Mouse (Mus musculus): ENCODE results near the gene Serpinb9. TPM values are rescaled to one million over a fixed set of nuclear protein-coding genes. Genes with fewer than 3 reads are reported as not detected.
"Not testable (repeated sequence)": the region's sequence is repeated elsewhere in the genome, so short reads cannot be mapped to it uniquely, and the experiment has no call there.

Serpinb9 gene
- polyA plus RNA-seq, 1 experiment from 2014 or later = 7.9 TPM

DNA sequence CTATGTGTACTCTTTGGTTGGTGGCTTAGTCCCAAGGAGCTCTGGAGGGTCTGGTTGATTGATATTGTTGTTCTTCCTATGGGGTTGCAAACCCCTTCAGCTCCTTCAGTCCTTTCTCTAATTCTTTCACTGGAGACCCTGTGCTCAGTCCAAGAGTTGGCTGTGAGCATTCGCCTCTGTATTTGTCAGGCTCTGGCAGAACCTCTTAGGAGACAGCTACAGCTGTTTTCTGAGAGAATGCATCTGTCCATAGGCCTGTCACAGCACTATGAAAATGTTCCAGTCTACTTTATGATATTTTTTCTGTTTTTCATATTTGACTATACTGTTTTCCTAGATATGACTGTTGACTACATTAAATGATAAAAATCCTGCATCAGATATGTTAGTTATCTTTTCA lies 9.3 kb downstream of the Serpinb9 start:
- no peaks in the 10 kb centered on the region for H3K9me3 ChIP-seq (ENCODE audit: control insufficient read depth, low read length)
- no peaks in the 10 kb centered on the region for H3K4me1 ChIP-seq (ENCODE audit: control insufficient read depth, insufficient read depth, low read length)
- H3K9ac ChIP-seq (ENCODE audit: low read depth, low read length) = no peak overlapping the region
- H3K27me3 ChIP-seq (ENCODE audit: control insufficient read depth, insufficient read depth, low read length) = no peaks in the 10 kb centered on the region
- no peaks in the 10 kb centered on the region for H3K36me3 ChIP-seq (ENCODE audit: control insufficient read depth, insufficient read depth, low read length)
- H3K27ac ChIP-seq (ENCODE audit: low read depth, low read length) = no peak overlapping the region
- H3K4me3 ChIP-seq (ENCODE audit: low read length) = no peak overlapping the region
- 65% methylated on average over 1 of the region's 1 CpGs for WGBS
- no peak overlapping the region for H3K4me2 ChIP-seq (replicated peaks; ENCODE audit: low read depth, low read length)
- no peak for ATAC-seq (ENCODE audit: low FRiP score, low TSS enrichment)

DNA sequence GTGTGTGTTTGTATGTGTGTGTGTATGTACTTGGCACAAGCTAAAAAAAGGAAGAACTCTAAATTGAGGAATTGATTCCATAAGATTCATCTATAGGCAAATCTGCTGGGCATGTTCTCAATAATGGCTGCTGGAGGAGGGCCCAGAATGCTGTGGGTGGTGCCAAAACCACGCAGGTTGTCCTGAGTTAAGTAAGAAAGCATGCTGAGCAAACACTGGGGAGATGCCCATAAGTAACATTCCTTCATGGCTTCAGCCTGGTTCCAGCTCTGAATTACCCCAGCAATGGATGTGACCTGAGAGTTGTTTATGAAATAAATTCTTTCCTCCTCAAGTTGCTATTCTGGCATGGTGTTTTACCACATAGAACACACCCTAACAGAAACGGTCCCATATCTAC lies 10.2 kb downstream of the Serpinb9 start:
- Histone ChIP-seq H3K27me3 (ENCODE audit: control insufficient read depth, insufficient read depth, low read length) (no peaks in the 10 kb centered on the region), H3K4me2 (replicated peaks; ENCODE audit: low read depth, low read length) (no peak overlapping the region), H3K9ac (ENCODE audit: low read depth, low read length) (no peak overlapping the region), H3K9me3 (ENCODE audit: control insufficient read depth, low read length) (no peaks in the 10 kb centered on the region), H3K36me3 (ENCODE audit: control insufficient read depth, insufficient read depth, low read length) (no peaks in the 10 kb centered on the region), H3K27ac (ENCODE audit: low read depth, low read length) (no peak overlapping the region), H3K4me1 (ENCODE audit: control insufficient read depth, insufficient read depth, low read length) (no peaks in the 10 kb centered on the region), H3K4me3 (ENCODE audit: low read length) (no peak overlapping the region)
- ATAC-seq (ENCODE audit: low FRiP score, low TSS enrichment) = no peak
- WGBS = 79% methylated on average over 2 of the region's 2 CpGs

- no peaks in the 10 kb centered on the region for H3K27me3 ChIP-seq (ENCODE audit: control insufficient read depth, insufficient read depth, low read length)
- H3K4me1 ChIP-seq (ENCODE audit: control insufficient read depth, insufficient read depth, low read length) = no peaks in the 10 kb centered on the region
- WGBS = 82% methylated on average over 1 of the region's 1 CpGs
- no peak overlapping the region for H3K27ac ChIP-seq (ENCODE audit: low read depth, low read length)
- no peak overlapping the region for H3K4me3 ChIP-seq (ENCODE audit: low read length)
- H3K4me2 ChIP-seq (replicated peaks; ENCODE audit: low read depth, low read length) = no peak overlapping the region
- H3K9ac ChIP-seq (ENCODE audit: low read depth, low read length) = no peak overlapping the region
- no peaks in the 10 kb centered on the region for H3K36me3 ChIP-seq (ENCODE audit: control insufficient read depth, insufficient read depth, low read length)
- no peaks in the 10 kb centered on the region for H3K9me3 ChIP-seq (ENCODE audit: control insufficient read depth, low read length)
- no peak for ATAC-seq (ENCODE audit: low FRiP score, low TSS enrichment)
Observed at GRCm38 (mm10) chr13:33022371-33022770, 19.3 kb downstream of the Serpinb9 start.

DNA sequence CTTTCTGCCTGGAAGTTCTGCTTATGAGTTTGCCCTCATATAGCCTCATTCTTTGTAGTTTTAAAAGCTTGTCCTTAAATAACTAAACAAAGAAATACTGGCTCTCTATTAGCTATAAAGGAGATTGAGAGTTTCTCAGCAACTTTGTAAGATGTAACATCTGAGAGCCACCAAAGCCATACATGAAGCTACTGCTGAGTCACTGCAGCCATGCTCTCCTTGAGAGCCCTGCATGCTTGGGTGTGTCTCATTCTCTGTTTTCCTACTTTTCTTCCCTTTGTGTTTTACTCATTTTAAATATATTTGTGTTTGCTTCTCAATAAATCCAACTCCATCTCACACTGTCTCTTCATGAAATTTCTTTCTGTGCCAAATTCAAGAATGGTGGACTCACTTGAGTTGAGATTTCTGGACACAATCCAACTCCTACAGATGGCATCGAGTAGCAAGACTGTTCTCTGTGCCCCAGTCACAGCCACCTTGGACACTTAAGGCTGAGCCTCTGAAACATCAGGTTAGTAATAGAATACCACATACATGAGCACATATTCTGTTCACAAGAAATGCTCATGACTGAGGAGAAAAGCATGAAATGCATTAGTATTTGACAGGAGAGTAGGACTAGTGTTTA lies 23.5 kb downstream of the Serpinb9 start:
- no peak overlapping the region for H3K4me2 ChIP-seq (replicated peaks; ENCODE audit: low read depth, low read length)
- no peaks in the 10 kb centered on the region for H3K36me3 ChIP-seq (ENCODE audit: control insufficient read depth, insufficient read depth, low read length)
- 75% methylated on average over 1 of the region's 1 CpGs for WGBS
- H3K4me3 ChIP-seq (ENCODE audit: low read length) = no peak overlapping the region
- no peak overlapping the region for H3K27ac ChIP-seq (ENCODE audit: low read depth, low read length)
- no peak overlapping the region for H3K9ac ChIP-seq (ENCODE audit: low read depth, low read length)
- no peak for ATAC-seq (ENCODE audit: low FRiP score, low TSS enrichment)
- no peaks in the 10 kb centered on the region for H3K9me3 ChIP-seq (ENCODE audit: control insufficient read depth, low read length)
- H3K4me1 ChIP-seq (ENCODE audit: control insufficient read depth, insufficient read depth, low read length) = no peaks in the 10 kb centered on the region
- no peaks in the 10 kb centered on the region for H3K27me3 ChIP-seq (ENCODE audit: control insufficient read depth, insufficient read depth, low read length)

DNA sequence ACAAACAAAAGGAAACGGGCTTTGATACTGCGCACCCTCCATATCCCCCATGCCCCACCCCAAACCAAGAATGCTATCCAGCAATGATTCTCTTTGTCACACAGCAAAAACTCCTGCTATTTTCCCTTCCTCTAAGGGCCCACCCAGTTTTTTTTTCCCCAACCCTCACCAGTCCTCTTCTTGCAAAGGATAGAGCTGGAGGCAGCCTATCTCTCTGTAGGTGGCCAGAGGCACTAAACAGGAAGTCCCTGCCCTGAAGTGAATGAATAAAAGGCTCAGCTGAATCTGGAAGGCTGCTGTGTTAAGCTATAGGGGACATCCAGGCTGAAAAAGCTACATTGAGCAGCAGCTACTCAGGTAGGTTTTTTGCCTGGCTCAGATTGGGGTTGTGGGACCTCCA lies 24.2 kb downstream of the Serpinb9 start, which contains the start of gene Serpinb9b:
Serpinb9b (plus strand) TSS at position 173 of the 400 bp plus-strand sequence.
- Histone ChIP-seq H3K27me3 (ENCODE audit: control insufficient read depth, insufficient read depth, low read length) (no peaks in the 10 kb centered on the region), H3K36me3 (ENCODE audit: control insufficient read depth, insufficient read depth, low read length) (no peaks in the 10 kb centered on the region), H3K4me3 (ENCODE audit: low read length) (no peak within 1 kb of the TSS), H3K9me3 (ENCODE audit: control insufficient read depth, low read length) (no peaks in the 10 kb centered on the region), H3K4me2 (replicated peaks; ENCODE audit: low read depth, low read length) (no peak within 1 kb of the TSS), H3K27ac (ENCODE audit: low read depth, low read length) (no peak within 1 kb of the TSS), H3K9ac (ENCODE audit: low read depth, low read length) (no peak within 1 kb of the TSS), H3K4me1 (ENCODE audit: control insufficient read depth, insufficient read depth, low read length) (no peaks in the 10 kb centered on the region)
- WGBS = 74% methylated on average over 2 of the region's 2 CpGs
- ATAC-seq (ENCODE audit: low FRiP score, low TSS enrichment) = no peak

- no peak overlapping the region for H3K4me2 ChIP-seq (replicated peaks; ENCODE audit: low read depth, low read length)
- H3K27me3 ChIP-seq (ENCODE audit: control insufficient read depth, insufficient read depth, low read length) = no peaks in the 10 kb centered on the region
- no peak overlapping the region for H3K4me3 ChIP-seq (ENCODE audit: low read length)
- no peak overlapping the region for H3K27ac ChIP-seq (ENCODE audit: low read depth, low read length)
- no peak for ATAC-seq (ENCODE audit: low FRiP score, low TSS enrichment)
- WGBS = 30% methylated on average over 2 of the region's 2 CpGs
- H3K9me3 ChIP-seq (ENCODE audit: control insufficient read depth, low read length) = no peaks in the 10 kb centered on the region
- H3K9ac ChIP-seq (ENCODE audit: low read depth, low read length) = no peak overlapping the region
- no peaks in the 10 kb centered on the region for H3K36me3 ChIP-seq (ENCODE audit: control insufficient read depth, insufficient read depth, low read length)
- no peaks in the 10 kb centered on the region for H3K4me1 ChIP-seq (ENCODE audit: control insufficient read depth, insufficient read depth, low read length)
Observed at GRCm38 (mm10) chr13:33028146-33028545, 25.1 kb downstream of the Serpinb9 start.

DNA sequence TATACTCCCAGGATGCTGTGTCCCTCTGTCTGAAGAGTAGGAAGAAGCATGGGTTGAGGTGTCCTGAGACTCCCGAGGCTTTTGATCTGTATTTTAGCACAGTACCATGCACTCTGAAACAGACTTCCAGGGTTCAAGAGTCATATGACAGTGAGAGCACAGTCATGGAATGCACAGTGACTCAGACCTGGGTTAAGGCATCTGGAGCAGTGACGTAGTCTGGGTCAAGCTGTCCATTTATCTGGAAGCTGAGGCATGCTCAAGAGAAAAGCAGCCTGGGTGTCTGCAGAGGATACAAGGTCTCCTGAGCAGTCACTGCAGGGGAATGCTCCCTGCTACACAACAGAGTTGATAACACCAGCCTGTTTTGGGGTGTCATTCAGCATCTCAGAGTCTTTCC lies 25.5 kb downstream of the Serpinb9 start:
- no peaks in the 10 kb centered on the region for H3K36me3 ChIP-seq (ENCODE audit: control insufficient read depth, insufficient read depth, low read length)
- no peaks in the 10 kb centered on the region for H3K4me1 ChIP-seq (ENCODE audit: control insufficient read depth, insufficient read depth, low read length)
- H3K9ac ChIP-seq (ENCODE audit: low read depth, low read length) = no peak overlapping the region
- 58% methylated on average over 2 of the region's 2 CpGs for WGBS
- no peak overlapping the region for H3K4me2 ChIP-seq (replicated peaks; ENCODE audit: low read depth, low read length)
- H3K9me3 ChIP-seq (ENCODE audit: control insufficient read depth, low read length) = no peaks in the 10 kb centered on the region
- H3K27ac ChIP-seq (ENCODE audit: low read depth, low read length) = no peak overlapping the region
- H3K27me3 ChIP-seq (ENCODE audit: control insufficient read depth, insufficient read depth, low read length) = no peaks in the 10 kb centered on the region
- ATAC-seq (ENCODE audit: low FRiP score, low TSS enrichment) = no peak
- H3K4me3 ChIP-seq (ENCODE audit: low read length) = no peak overlapping the region

- H3K27me3 ChIP-seq (ENCODE audit: control insufficient read depth, insufficient read depth, low read length); H3K4me1 ChIP-seq (ENCODE audit: control insufficient read depth, insufficient read depth, low read length); H3K9ac ChIP-seq (ENCODE audit: low read depth, low read length); H3K9me3 ChIP-seq (ENCODE audit: control insufficient read depth, low read length); H3K4me2 ChIP-seq (replicated peaks; ENCODE audit: low read depth, low read length); H3K36me3 ChIP-seq (ENCODE audit: control insufficient read depth, insufficient read depth, low read length); H3K4me3 ChIP-seq (ENCODE audit: low read length); H3K27ac ChIP-seq (ENCODE audit: low read depth, low read length); ATAC-seq (ENCODE audit: low FRiP score, low TSS enrichment): not testable (repeated sequence)
- WGBS = 96% methylated on average over 2 of the region's 2 CpGs
Observed at GRCm38 (mm10) chr13:33029478-33029877, 26.4 kb downstream of the Serpinb9 start.

DNA sequence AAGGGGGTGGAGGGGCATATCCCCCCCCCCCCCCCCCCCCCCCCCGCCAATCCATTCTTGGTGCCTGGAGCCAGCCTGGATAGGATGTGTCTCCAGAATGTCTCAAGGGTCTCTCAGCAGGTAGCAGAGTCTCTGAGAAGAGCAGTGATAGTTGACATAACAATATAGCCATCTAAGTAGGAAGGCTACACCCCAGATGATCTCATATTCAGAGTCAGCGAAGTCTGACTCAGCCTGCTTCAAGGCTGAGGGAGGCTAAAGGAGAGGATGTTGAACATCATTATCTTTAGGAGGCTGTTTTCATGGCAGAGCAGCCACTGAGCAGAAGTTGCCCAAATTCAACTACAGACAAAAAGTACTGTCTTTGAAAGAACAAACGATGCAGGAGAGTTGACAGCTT lies 27.2 kb downstream of the Serpinb9 start:
- H3K4me2 ChIP-seq (replicated peaks; ENCODE audit: low read depth, low read length) = no peak overlapping the region
- no peaks in the 10 kb centered on the region for H3K36me3 ChIP-seq (ENCODE audit: control insufficient read depth, insufficient read depth, low read length)
- ATAC-seq (ENCODE audit: low FRiP score, low TSS enrichment) = no peak
- 91% methylated on average over 2 of the region's 3 CpGs for WGBS
- no peak overlapping the region for H3K9ac ChIP-seq (ENCODE audit: low read depth, low read length)
- no peaks in the 10 kb centered on the region for H3K9me3 ChIP-seq (ENCODE audit: control insufficient read depth, low read length)
- H3K4me3 ChIP-seq (ENCODE audit: low read length) = no peak overlapping the region
- no peaks in the 10 kb centered on the region for H3K4me1 ChIP-seq (ENCODE audit: control insufficient read depth, insufficient read depth, low read length)
- H3K27me3 ChIP-seq (ENCODE audit: control insufficient read depth, insufficient read depth, low read length) = no peaks in the 10 kb centered on the region
- no peak overlapping the region for H3K27ac ChIP-seq (ENCODE audit: low read depth, low read length)

All from kidney, embryonic 14.5 days (tissue).